Mouse (Mus musculus): Measurements from ENCODE around the gene Gm8220.
"Not testable (repeated sequence)": the region's sequence is repeated elsewhere in the genome, so short reads cannot be mapped to it uniquely, and the experiment has no call there.

The Gm8220 gene

GRCm38 (mm10) chr14:44285280-44285679 lies at the start of gene Gm8220:
TSS of gene Gm8220 (plus strand) at chr14:44285580.
- DNase-seq (ENCODE audit: low spot score in 2 of 2): not testable (repeated sequence)

- DNase-seq (ENCODE audit: low spot score in 2 of 2): no peak
Observed at GRCm38 (mm10) chr14:44248039-44248438, 37.3 kb upstream of the Gm8220 start.

- DNase-seq (ENCODE audit: low spot score in 2 of 2): not testable (repeated sequence)
Observed at GRCm38 (mm10) chr14:44312049-44312448, 26.7 kb downstream of the Gm8220 start.

- DNase-seq (ENCODE audit: low spot score in 2 of 2): not testable (repeated sequence)
Observed at GRCm38 (mm10) chr14:44338484-44338883, 53.1 kb downstream of the Gm8220 start, which contains the start of gene Gm5930. TSS of gene Gm5930 (minus strand) at chr14:44338584.

All from heart, adult 9 months (tissue).